8 mouse cellular contexts compared by ENCODE assay signal in the genomic region with DNA sequence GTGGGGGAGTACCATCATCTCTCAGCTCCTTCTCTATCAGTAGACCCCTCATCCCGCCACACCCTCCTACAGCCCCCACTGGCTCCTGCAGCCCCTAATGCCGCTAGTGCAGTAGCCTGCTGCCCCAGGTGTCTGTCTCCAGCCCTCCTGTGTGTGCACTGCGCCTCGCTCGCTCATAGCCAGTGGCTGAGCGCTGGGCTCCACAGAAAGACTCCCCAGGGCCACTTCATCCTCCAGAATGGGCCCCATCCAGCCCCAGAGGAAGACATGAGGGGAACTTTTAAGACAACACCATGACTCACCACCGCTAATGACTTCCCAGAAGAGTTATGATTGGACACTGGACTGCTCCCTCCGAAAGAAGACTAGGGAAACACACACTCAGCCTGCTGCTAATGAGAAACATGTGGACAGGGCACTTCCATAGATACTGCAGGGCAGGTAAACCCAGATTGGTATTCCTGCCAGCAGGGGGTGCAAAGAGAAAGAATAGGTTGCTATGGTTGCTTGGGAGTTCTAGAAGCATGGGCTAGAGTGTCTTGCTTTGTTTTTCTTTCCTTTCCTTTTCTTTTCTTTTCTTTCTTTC. TPM values are rescaled to one million over a fixed set of nuclear protein-coding genes. Genes with fewer than 3 reads are reported as not detected.
DNase-seq lines count a peak whose midpoint lies in the region; ATAC-seq and TF ChIP-seq lines count a peak whose summit lies in the region.

No protein-coding gene starts in this region.

- H3K9ac ChIP-seq in midbrain, postnatal 0 days (replicated peaks; ENCODE audit: low read length, poor library complexity, severe bottlenecking): no peak overlapping the region
- H3K9ac ChIP-seq in midbrain, embryonic 14.5 days (replicated peaks; ENCODE audit: low read length): no peak overlapping the region

- no peaks in the 10 kb centered on the region for H3K9me3 ChIP-seq in midbrain, postnatal 0 days (ENCODE audit: low read length)
- no peaks in the 10 kb centered on the region for H3K9me3 ChIP-seq in midbrain, embryonic 14.5 days (ENCODE audit: control insufficient read depth, low read length)

- no peaks in the 10 kb centered on the region for H3K27me3 ChIP-seq in midbrain, postnatal 0 days (ENCODE audit: insufficient read depth, low read length)
- H3K27me3 ChIP-seq in midbrain, embryonic 14.5 days (ENCODE audit: control insufficient read depth, insufficient read depth, low read length): no peaks in the 10 kb centered on the region

- TF ChIP-seq CTCF in midbrain, postnatal 0 days (IDR thresholded peaks at IDR 0.05): peak; percentile 26; the same call in 1 of the 2 replicates

- WGBS in midbrain, postnatal 0 days: 80% methylated on average over 8 of the region's 8 CpGs
- WGBS in midbrain, embryonic 14.5 days: 78% methylated on average over 8 of the region's 8 CpGs

- no peaks in the 10 kb centered on the region for H3K4me1 ChIP-seq in midbrain, postnatal 0 days (ENCODE audit: insufficient read depth, low read length)
- H3K4me1 ChIP-seq in midbrain, embryonic 14.5 days (ENCODE audit: control insufficient read depth, insufficient read depth, low read length): no peaks in the 10 kb centered on the region

- no peak overlapping the region for H3K4me2 ChIP-seq in midbrain, postnatal 0 days (ENCODE audit: low read depth, low read length, poor library complexity, severe bottlenecking)
- no peak overlapping the region for H3K4me2 ChIP-seq in midbrain, embryonic 14.5 days (ENCODE audit: low read length)

- no peaks in the 10 kb centered on the region for H3K36me3 ChIP-seq in midbrain, postnatal 0 days (ENCODE audit: insufficient read depth, low read length)
- no peaks in the 10 kb centered on the region for H3K36me3 ChIP-seq in midbrain, embryonic 14.5 days (ENCODE audit: control insufficient read depth, insufficient read depth, low read length)

- DNase-seq in midbrain, postnatal 0 days (ENCODE audit: low spot score): no peak
- no peak for DNase-seq in midbrain, embryonic 14.5 days
- peak; percentile 37 for DNase-seq in ZHBTc4 (ENCODE audit: low read depth, low spot score)
- DNase-seq in induced T-regulatory cell, adult 2 months (ENCODE audit: low read depth): peak; percentile 54
- DNase-seq in layer of hippocampus, adult 11-12 months (ENCODE audit: low spot score): no peak
- no peak for DNase-seq in frontal cortex, postnatal 25 days (ENCODE audit: low spot score in 2 of 2)
- no peak for DNase-seq in heart, adult 11 months

- no peak overlapping the region for H3K27ac ChIP-seq in midbrain, postnatal 0 days (ENCODE audit: low read depth, low read length)
- no peak overlapping the region for H3K27ac ChIP-seq in midbrain, embryonic 14.5 days (replicated peaks; ENCODE audit: low read depth, low read length)

- no peak for ATAC-seq in midbrain, postnatal 0 days (ENCODE audit: low FRiP score)
- ATAC-seq in midbrain, embryonic 14.5 days (ENCODE audit: low FRiP score, low TSS enrichment): no peak
- peak; percentile 65 for ATAC-seq in megakaryocyte progenitor cell, adult 5-6 weeks (replicated peaks; ENCODE audit: poor library complexity)

- H3K4me3 ChIP-seq in midbrain, postnatal 0 days (ENCODE audit: low read depth, low read length): no peak overlapping the region
- no peak overlapping the region for H3K4me3 ChIP-seq in midbrain, embryonic 14.5 days (replicated peaks; ENCODE audit: low read depth, low read length)

RNA-seq across cellular contexts. Expression of a gene that starts 15.5 kb away (rescaled TPM):
- 5.4 and 5.8 TPM in 2 replicates for total RNA-seq in midbrain, postnatal 0 days (2014; rRNA removed)
- polyA plus RNA-seq in midbrain, postnatal 0 days (2015; fragmentation: Nextera tagmentation; extraction: Ambion mirVana): 3.2 and 3.4 TPM in 2 replicates
- polyA plus RNA-seq in midbrain, embryonic 14.5 days (2014; fragmentation: Nextera tagmentation; extraction: Ambion mirVana): 0.87 and 0.98 TPM in 2 replicates
- 0.10 TPM in 2 replicates for total RNA-seq in megakaryocyte progenitor cell, adult 5-6 weeks (2015)
- total RNA-seq in megakaryocyte progenitor cell, adult 5-6 weeks (2017): not detected in 2 replicates

RNA-seq across cellular contexts. Expression of a gene that starts 37.6 kb away (rescaled TPM):
- 88.8 and 111 TPM in 2 replicates for total RNA-seq in midbrain, postnatal 0 days (2014; rRNA removed)
- polyA plus RNA-seq in midbrain, postnatal 0 days (2015; fragmentation: Nextera tagmentation; extraction: Ambion mirVana): 172 and 184 TPM in 2 replicates
- polyA plus RNA-seq in midbrain, embryonic 14.5 days (2014; fragmentation: Nextera tagmentation; extraction: Ambion mirVana): 205 and 216 TPM in 2 replicates
- total RNA-seq in megakaryocyte progenitor cell, adult 5-6 weeks (2015): 94.9 and 95.4 TPM in 2 replicates
- 139 and 176 TPM in 2 replicates for total RNA-seq in megakaryocyte progenitor cell, adult 5-6 weeks (2017)

Comparison
In these comparisons a context has a peak if more than half of its experiments do, and no peak if none do; other contexts are left out.
1. DNase-seq: peak in ZHBTc4 (single experiment) and induced T-regulatory cell, adult 2 months (single experiment); none in midbrain, postnatal 0 days (single experiment), midbrain, embryonic 14.5 days (single experiment), layer of hippocampus, adult 11-12 months (single experiment), frontal cortex, postnatal 25 days (0 of 2) and heart, adult 11 months (single experiment).